Mouse (Mus musculus): Measurements from ENCODE around the gene Samd4b. TPM values are rescaled to one million over a fixed set of nuclear protein-coding genes. Genes with fewer than 3 reads are reported as not detected.

Samd4b gene
- total RNA-seq, 2 experiments from 2014 or later = 13.0 to 13.1 TPM

GRCm38 (mm10) chr7:28570982-28571682, 26.8 kb downstream of the Samd4b start:
- H3K4me3 ChIP-seq = no peak overlapping the region; the same call in 1 of the 2 replicates
- no peak for TF ChIP-seq CTCF (IDR thresholded peaks at IDR 0.05)

GRCm38 (mm10) chr7:28570291-28570981, 27.5 kb downstream of the Samd4b start:
- peak; percentile 87 for DNase-seq
- Histone ChIP-seq H3K27ac (peak overlapping the region; percentile 48), H3K4me3 (peak overlapping the region; percentile 5; the same call in 1 of the 2 replicates)
- intact Hi-C loops (cut with DNase I) = no loop called here
- no peak; the same call in 1 of the 2 replicates for TF ChIP-seq CTCF (IDR thresholded peaks at IDR 0.05)

More at GRCm38 (mm10) chr7:28570982-28571682, 26.8 kb downstream of the Samd4b start:
- intact Hi-C loops (cut with DNase I) = no loop called here
- no peak for DNase-seq
- peak overlapping the region; percentile 48 for H3K27ac ChIP-seq

- peak; percentile 71 for DNase-seq
- intact Hi-C loops (cut with DNase I) = loop anchor here (1.0 to 2.0 kb wide), 3 partner anchors 33 to 159 kb away; no protein-coding TSS in a partner anchor
- Histone ChIP-seq H3K4me3 (no peak overlapping the region), H3K27ac (no peak overlapping the region)
- TF ChIP-seq CTCF (IDR thresholded peaks at IDR 0.05) = peak; percentile 94
Measured at GRCm38 (mm10) chr7:28568253-28568652, 29.7 kb downstream of the Samd4b start.

- no peak overlapping the region for H3K4me3 ChIP-seq
- intact Hi-C loops (cut with DNase I) = no loop called here
- DNase-seq = no peak
Measured at GRCm38 (mm10) chr7:28567539-28567938, 30.4 kb downstream of the Samd4b start.

GRCm38 (mm10) chr7:28565407-28565806, 32.5 kb downstream of the Samd4b start:
- DNase-seq = no peak
- intact Hi-C loops (cut with DNase I) = no loop called here
- Histone ChIP-seq H3K4me3 (no peak overlapping the region), H3K27ac (no peak overlapping the region)
- no peak for TF ChIP-seq CTCF (IDR thresholded peaks at IDR 0.05)

More at GRCm38 (mm10) chr7:28567539-28567938, 30.4 kb downstream of the Samd4b start:
- no peak for TF ChIP-seq CTCF (IDR thresholded peaks at IDR 0.05)
- H3K27ac ChIP-seq = no peak overlapping the region

- Histone ChIP-seq H3K27ac (no peak overlapping the region), H3K4me3 (no peak overlapping the region)
- intact Hi-C loops (cut with DNase I) = no loop called here
- no peak for DNase-seq
- no peak for TF ChIP-seq CTCF (IDR thresholded peaks at IDR 0.05)
Measured at GRCm38 (mm10) chr7:28562951-28563350, 35.0 kb downstream of the Samd4b start.

GRCm38 (mm10) chr7:28562371-28562770, 35.6 kb downstream of the Samd4b start:
- intact Hi-C loops (cut with DNase I) = no loop called here
- Histone ChIP-seq H3K27ac (no peak overlapping the region), H3K4me3 (no peak overlapping the region)
- no peak for DNase-seq
- no peak for TF ChIP-seq CTCF (IDR thresholded peaks at IDR 0.05)

GRCm38 (mm10) chr7:28561967-28562366, 36.0 kb downstream of the Samd4b start:
- no peak for TF ChIP-seq CTCF (IDR thresholded peaks at IDR 0.05)
- no peak overlapping the region for H3K4me3 ChIP-seq
- DNase-seq = no peak
- no peak overlapping the region for H3K27ac ChIP-seq
- intact Hi-C loops (cut with DNase I) = no loop called here

- H3K4me3 ChIP-seq = no peak overlapping the region
- intact Hi-C loops (cut with DNase I) = no loop called here
Measured at GRCm38 (mm10) chr7:28560856-28561255, 37.1 kb downstream of the Samd4b start.

GRCm38 (mm10) chr7:28558486-28558885, 39.5 kb downstream of the Samd4b start:
- intact Hi-C loops (cut with DNase I) = no loop called here
- Histone ChIP-seq H3K4me3 (no peak overlapping the region), H3K27ac (peak overlapping the region; percentile 52; the same call in 1 of the 2 replicates)
- peak; percentile 84 for DNase-seq
- no peak for TF ChIP-seq CTCF (IDR thresholded peaks at IDR 0.05)

More at GRCm38 (mm10) chr7:28560856-28561255, 37.1 kb downstream of the Samd4b start:
- no peak for DNase-seq
- no peak for TF ChIP-seq CTCF (IDR thresholded peaks at IDR 0.05)
- H3K27ac ChIP-seq = no peak overlapping the region

- TF ChIP-seq CTCF (IDR thresholded peaks at IDR 0.05) = no peak
Measured at GRCm38 (mm10) chr7:28557708-28558107, 40.2 kb downstream of the Samd4b start.

GRCm38 (mm10) chr7:28557069-28557468, 40.9 kb downstream of the Samd4b start:
- no peak for DNase-seq
- intact Hi-C loops (cut with DNase I) = no loop called here
- no peak for TF ChIP-seq CTCF (IDR thresholded peaks at IDR 0.05)
- no peak overlapping the region for H3K4me3 ChIP-seq
- H3K27ac ChIP-seq = no peak overlapping the region

More at GRCm38 (mm10) chr7:28557708-28558107, 40.2 kb downstream of the Samd4b start:
- Histone ChIP-seq H3K4me3 (no peak overlapping the region), H3K27ac (no peak overlapping the region)
- intact Hi-C loops (cut with DNase I) = no loop called here
- DNase-seq = no peak

GRCm38 (mm10) chr7:28555939-28556535, 41.9 kb downstream of the Samd4b start:
- no peak for TF ChIP-seq CTCF (IDR thresholded peaks at IDR 0.05)
- intact Hi-C loops (cut with DNase I) = no loop called here
- Histone ChIP-seq H3K4me3 (no peak overlapping the region), H3K27ac (no peak overlapping the region)
- no peak for DNase-seq
